Mouse (Mus musculus) myocyte (in vitro differentiated cells): ENCODE measurements at regions not wholly inside any gene's neighbourhood (a gene's known extent, or its start where the extent isn't known, plus 50 kb on each side); places are given as distances from the start of the nearest gene placed in this dataset.
"Not testable (repeated sequence)": the region's sequence is repeated elsewhere in the genome, so short reads cannot be mapped to it uniquely, and the experiment has no call there.

Source experiments
- CEBPB ChIP-seq: IDR thresholded peaks from 2 replicates; pipeline ENCODE4 v1.6.1; 2011; ENCODE audit warnings: mild to moderate bottlenecking, moderate library complexity; ENCODE audit not compliant: poor library complexity, insufficient read depth, severe bottlenecking
- E2F4 ChIP-seq: IDR thresholded peaks from one replicate; pipeline ENCODE4 v1.6.1; 2011; ENCODE audit warnings: mild to moderate bottlenecking, control low read depth, moderate library complexity; ENCODE audit not compliant: insufficient read depth
- MAX ChIP-seq: IDR thresholded peaks from one replicate; pipeline ENCODE4 v1.6.1; 2011; ENCODE audit warnings: low read depth, mild to moderate bottlenecking, control low read depth
- MYOD1 ChIP-seq, 3 experiments: IDR thresholded peaks; one replicate each; pipeline ENCODE4 v1.6.1; 2011; ENCODE audit warnings: control low read depth in 2 of 3, low read depth in 2 of 3, mild to moderate bottlenecking in 2 of 3, moderate library complexity in 1 of 3; ENCODE audit not compliant: insufficient read length in 2 of 3, control insufficient read depth in 1 of 3
- POLR2A ChIP-seq: IDR thresholded peaks from one replicate; pipeline ENCODE4 v1.6.1; 2011; ENCODE audit warnings: low read depth, mild to moderate bottlenecking, control low read depth, moderate library complexity; ENCODE audit not compliant: insufficient read length
- TCF12 ChIP-seq: IDR thresholded peaks from one replicate; pipeline ENCODE4 v1.6.1; 2011; ENCODE audit warnings: mild to moderate bottlenecking, control low read depth; ENCODE audit not compliant: poor library complexity, insufficient read depth, severe bottlenecking
- TCF3 ChIP-seq: IDR thresholded peaks from one replicate; pipeline ENCODE4 v1.6.1; 2011; ENCODE audit warnings: low read depth, control low read depth; ENCODE audit not compliant: insufficient read length

DNA sequence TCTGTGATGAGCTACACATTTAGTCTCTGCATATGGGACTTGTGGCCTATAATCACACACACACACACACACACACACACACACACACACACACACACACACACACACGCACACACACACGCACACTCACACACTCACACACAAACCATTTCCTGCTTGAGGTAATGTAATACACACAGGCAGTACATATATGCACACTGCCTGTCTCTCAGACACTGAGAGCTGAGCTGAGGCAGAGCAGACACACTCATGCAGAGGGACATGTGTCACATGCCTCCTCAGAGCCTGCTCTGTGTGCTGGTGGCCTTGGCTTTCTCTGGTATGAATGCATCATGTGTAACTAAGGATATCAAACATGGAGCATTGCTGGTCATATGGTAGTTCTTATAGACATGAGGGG lies 772.1 kb upstream of the Olfr1507 start:
- TF ChIP-seq POLR2A; E2F4; TCF3; TCF12; MYOD1 (IDR thresholded peaks at IDR 0.05; ENCODE audit: control insufficient read depth in 1 of 3, insufficient read length in 2 of 3, low read depth in 2 of 3); MAX; CEBPB: not testable (repeated sequence)
